Comparison of ENCODE assay signal across 9 mouse cellular contexts in the genomic region with DNA sequence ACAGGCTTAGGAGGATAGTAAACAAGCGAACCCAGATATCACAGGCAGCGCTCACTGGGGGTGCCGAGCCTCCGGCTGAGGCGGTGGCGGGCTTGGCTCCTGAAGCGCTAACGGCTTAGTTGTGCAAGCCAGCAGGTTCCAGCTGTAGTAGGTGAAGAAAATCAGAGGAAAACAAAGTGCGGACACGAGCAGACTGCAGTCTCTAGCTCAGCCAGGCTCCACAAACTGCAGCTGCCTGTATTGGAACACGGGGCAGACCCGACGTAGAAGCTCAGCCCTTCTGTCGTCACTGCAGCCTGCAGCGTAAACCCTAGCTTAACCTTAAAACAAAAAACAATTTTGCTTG. TPM values are rescaled to one million over a fixed set of nuclear protein-coding genes. Genes with fewer than 3 reads are reported as not detected.
A peak's percentile ranks its signal among the peaks of the same experiment; 100 is the strongest.
DNase-seq lines count a peak whose midpoint lies in the region; ATAC-seq lines count a peak whose summit lies in the region.
"Had no signal": no experiment of that assay in that cellular context is flagged by ENCODE, and none has a peak within 500 bp of the region (broad histone marks: within the 10 kb centered on the region; RNA-seq: fewer than 3 reads in every experiment).

No protein-coding gene starts in this region.

- WGBS in neural tube, embryonic 11.5 days = 12% methylated on average over 15 of the region's 15 CpGs
- 8% methylated on average over 15 of the region's 15 CpGs for WGBS in hindbrain, embryonic 11.5 days
- WGBS in liver, embryonic 11.5 days = 11% methylated on average over 15 of the region's 15 CpGs
- WGBS in stomach, embryonic 14.5 days = 3% methylated on average over 15 of the region's 15 CpGs

- no peaks in the 10 kb centered on the region for H3K9me3 ChIP-seq in neural tube, embryonic 11.5 days (ENCODE audit: control insufficient read depth, low read length)
- H3K9me3 ChIP-seq in hindbrain, embryonic 11.5 days (ENCODE audit: control insufficient read depth, low read length) = no peaks in the 10 kb centered on the region
- H3K9me3 ChIP-seq in liver, embryonic 11.5 days (ENCODE audit: control insufficient read depth, low read length) = no peaks in the 10 kb centered on the region
- no peaks in the 10 kb centered on the region for H3K9me3 ChIP-seq in stomach, embryonic 14.5 days (ENCODE audit: control insufficient read depth, low read depth, low read length)

- peak overlapping the region; percentile 38 for H3K4me2 ChIP-seq in neural tube, embryonic 11.5 days (ENCODE audit: low read depth)
- peak overlapping the region; percentile 37 for H3K4me2 ChIP-seq in hindbrain, embryonic 11.5 days (replicated peaks; ENCODE audit: low read depth, low read length)
- H3K4me2 ChIP-seq in liver, embryonic 11.5 days = peak overlapping the region; percentile 56
- H3K4me2 ChIP-seq in stomach, embryonic 14.5 days (replicated peaks; ENCODE audit: low read depth, low read length) = peak overlapping the region; percentile 44

- peak overlapping the region; percentile 3; the same call in 1 of the 2 replicates for H3K4me3 ChIP-seq in neural tube, embryonic 11.5 days (ENCODE audit: low read depth, low read length)
- H3K4me3 ChIP-seq in hindbrain, embryonic 11.5 days (ENCODE audit: low read depth, low read length) = peak overlapping the region; percentile 15; the same call in 1 of the 2 replicates
- H3K4me3 ChIP-seq in liver, embryonic 11.5 days (ENCODE audit: low read depth, low read length) = 0 out of 2 replicates have a peak overlapping the region, but pooled peaks have one; percentile 25
- peak overlapping the region; percentile 19 for H3K4me3 ChIP-seq in stomach, embryonic 14.5 days (ENCODE audit: low read depth, low read length)

- no peaks in the 10 kb centered on the region for H3K36me3 ChIP-seq in neural tube, embryonic 11.5 days (ENCODE audit: control insufficient read depth, insufficient read depth, low read length)
- H3K36me3 ChIP-seq in hindbrain, embryonic 11.5 days (ENCODE audit: control insufficient read depth, insufficient read depth, low read length) = no peaks in the 10 kb centered on the region
- no peaks in the 10 kb centered on the region for H3K36me3 ChIP-seq in liver, embryonic 11.5 days (ENCODE audit: control insufficient read depth, insufficient read depth, low read length)
- H3K36me3 ChIP-seq in stomach, embryonic 14.5 days (ENCODE audit: control insufficient read depth, insufficient read depth, low read length) = no peaks in the 10 kb centered on the region

- peaks cover 5% of the 10 kb centered on the region for H3K4me1 ChIP-seq in neural tube, embryonic 11.5 days (ENCODE audit: control insufficient read depth, insufficient read depth, low read length)
- H3K4me1 ChIP-seq in hindbrain, embryonic 11.5 days (replicated peaks; ENCODE audit: control insufficient read depth, insufficient read depth, low read length) = no peaks in the 10 kb centered on the region
- H3K4me1 ChIP-seq in liver, embryonic 11.5 days (replicated peaks; ENCODE audit: control insufficient read depth, insufficient read depth, low read length) = no peaks in the 10 kb centered on the region
- H3K4me1 ChIP-seq in stomach, embryonic 14.5 days (ENCODE audit: control insufficient read depth, insufficient read depth, low read length) = peaks cover 2% of the 10 kb centered on the region; the same call in 1 of the 2 replicates

- peak overlapping the region; percentile 43 for H3K9ac ChIP-seq in neural tube, embryonic 11.5 days (ENCODE audit: low read length)
- H3K9ac ChIP-seq in hindbrain, embryonic 11.5 days (ENCODE audit: low read depth, low read length) = peak overlapping the region; percentile 15; the same call in 1 of the 2 replicates
- no peak overlapping the region for H3K9ac ChIP-seq in liver, embryonic 11.5 days (ENCODE audit: low read depth, low read length)
- no peak overlapping the region for H3K9ac ChIP-seq in stomach, embryonic 14.5 days (replicated peaks; ENCODE audit: low read depth, low read length)

- H3K27ac ChIP-seq in neural tube, embryonic 11.5 days (ENCODE audit: low read depth, low read length) = no peak overlapping the region
- no peak overlapping the region for H3K27ac ChIP-seq in hindbrain, embryonic 11.5 days (ENCODE audit: low read depth, low read length)
- no peak overlapping the region for H3K27ac ChIP-seq in liver, embryonic 11.5 days (ENCODE audit: low read depth, low read length)
- peak overlapping the region; percentile 64 for H3K27ac ChIP-seq in stomach, embryonic 14.5 days (ENCODE audit: low read length)

- DNase-seq in adrenal gland, adult 2 months = peak; percentile 28
- no peak for DNase-seq in adrenal gland, postnatal 4 days (ENCODE audit: low spot score in 2 of 2)
- DNase-seq in neural tube, embryonic 11.5 days (ENCODE audit: low spot score) = no peak
- no peak for DNase-seq in neural tube, embryonic 10.5 days (ENCODE audit: extremely low spot score, low spot score)
- DNase-seq in hindbrain, embryonic 11.5 days (ENCODE audit: low spot score) = peak; percentile 32
- no peak for DNase-seq in liver, embryonic 11.5 days (ENCODE audit: low spot score)
- no peak for DNase-seq in testis, postnatal 14 days (ENCODE audit: low spot score)

- H3K27me3 ChIP-seq in neural tube, embryonic 11.5 days (ENCODE audit: control insufficient read depth, insufficient read depth, low read length) = no peaks in the 10 kb centered on the region
- H3K27me3 ChIP-seq in hindbrain, embryonic 11.5 days (ENCODE audit: control insufficient read depth, insufficient read depth, low read length) = peaks cover 2% of the 10 kb centered on the region; the same call in 1 of the 2 replicates
- no peaks in the 10 kb centered on the region; the same call in 1 of the 2 replicates for H3K27me3 ChIP-seq in liver, embryonic 11.5 days (replicated peaks; ENCODE audit: control insufficient read depth, insufficient read depth, low read length)
- H3K27me3 ChIP-seq in stomach, embryonic 14.5 days (ENCODE audit: control insufficient read depth, insufficient read depth, low read length) = no peaks in the 10 kb centered on the region

- ATAC-seq in neural tube, embryonic 11.5 days (ENCODE audit: insufficient read depth, low FRiP score, low TSS enrichment) = no peak
- ATAC-seq in hindbrain, embryonic 11.5 days (ENCODE audit: low FRiP score) = 0 out of 2 replicates have a peak, but pooled peaks have one; percentile 34
- no peak for ATAC-seq in liver, embryonic 11.5 days (replicated peaks; ENCODE audit: low FRiP score)
- ATAC-seq in stomach, embryonic 14.5 days (ENCODE audit: insufficient number of reproducible peaks, insufficient read depth, low FRiP score, low read depth) = peak; percentile 62; the same call in 1 of the 2 replicates

RNA-seq across cellular contexts. Expression of a gene that starts 4.5 kb away (rescaled TPM):
- total RNA-seq in adrenal gland, adult 2 months (2021) = not detected
- polyA plus RNA-seq in adrenal gland, adult 2 months (2012; rRNA removed) = not detected in 2 replicates
- total RNA-seq in adrenal gland, postnatal 4 days (2021) = not detected
- polyA plus RNA-seq in neural tube, embryonic 11.5 days (2014; fragmentation: Nextera tagmentation; extraction: Ambion mirVana) = not detected in 2 replicates
- polyA plus RNA-seq in hindbrain, embryonic 11.5 days (2014; fragmentation: Nextera tagmentation; extraction: Ambion mirVana) = not detected in 2 replicates
- not detected in 2 replicates for polyA plus RNA-seq in liver, embryonic 11.5 days (2014; fragmentation: Nextera tagmentation; extraction: Ambion mirVana)
- polyA plus RNA-seq in stomach, embryonic 14.5 days (2014; fragmentation: Nextera tagmentation; extraction: Ambion mirVana) = not detected in 2 replicates
- total RNA-seq: layer of hippocampus, postnatal 36 days had no signal

Comparison
In these comparisons a context has a peak if more than half of its experiments do, and no peak if none do; other contexts are left out.
1. DNase-seq: peak in adrenal gland, adult 2 months (single experiment) and hindbrain, embryonic 11.5 days (single experiment); none in adrenal gland, postnatal 4 days (0 of 2), neural tube, embryonic 11.5 days (single experiment), neural tube, embryonic 10.5 days (single experiment), liver, embryonic 11.5 days (single experiment) and testis, postnatal 14 days (single experiment).
2. ATAC-seq: peak in hindbrain, embryonic 11.5 days (single experiment) and stomach, embryonic 14.5 days (single experiment); none in neural tube, embryonic 11.5 days (single experiment) and liver, embryonic 11.5 days (single experiment).
3. H3K9ac ChIP-seq: peak in neural tube, embryonic 11.5 days (single experiment) and hindbrain, embryonic 11.5 days (single experiment); none in liver, embryonic 11.5 days (single experiment) and stomach, embryonic 14.5 days (single experiment).
4. Peak in every context shown above with its lines, with median percentiles within 50 percentile points of each other: H3K4me2 ChIP-seq and H3K4me3 ChIP-seq.